Mouse (Mus musculus): ENCODE data around the gene Hmga1b. TPM values are rescaled to one million over a fixed set of nuclear protein-coding genes. Genes with fewer than 3 reads are reported as not detected.

Gene Hmga1b
- polyA plus RNA-seq, 1 experiment from 2014 or later, result 3.0 TPM

Other genes with a start within 250 kb of the Hmga1b start
- gene Gcgr, start 232.1 kb upstream of the Hmga1b start, polyA plus RNA-seq (2014; fragmentation: Nextera tagmentation; extraction: Ambion mirVana), result 1.0 and 1.4 TPM in 2 replicates
- gene Mcrip1, start 213.1 kb upstream of the Hmga1b start, polyA plus RNA-seq (2014; fragmentation: Nextera tagmentation; extraction: Ambion mirVana), result 238 and 253 TPM in 2 replicates
- 9.6 and 9.7 TPM in 2 replicates for gene Ppp1r27, start 211.7 kb upstream of the Hmga1b start, polyA plus RNA-seq (2014; fragmentation: Nextera tagmentation; extraction: Ambion mirVana)
- 996 and 1,037 TPM in 2 replicates for gene P4hb, start 189.5 kb upstream of the Hmga1b start, polyA plus RNA-seq (2014; fragmentation: Nextera tagmentation; extraction: Ambion mirVana)
- gene Arhgdia, start 181.2 kb upstream of the Hmga1b start, polyA plus RNA-seq (2014; fragmentation: Nextera tagmentation; extraction: Ambion mirVana), result 558 and 609 TPM in 2 replicates
- 406 and 433 TPM in 2 replicates for gene Alyref, start 164.4 kb upstream of the Hmga1b start, polyA plus RNA-seq (2014; fragmentation: Nextera tagmentation; extraction: Ambion mirVana)
- 238 and 242 TPM in 2 replicates for gene Anapc11, start 164.4 kb upstream of the Hmga1b start, polyA plus RNA-seq (2014; fragmentation: Nextera tagmentation; extraction: Ambion mirVana)
- gene Npb, start 154.3 kb upstream of the Hmga1b start, polyA plus RNA-seq (2014; fragmentation: Nextera tagmentation; extraction: Ambion mirVana), result 1.3 and 1.8 TPM in 2 replicates
- gene Pcyt2, start 144.9 kb upstream of the Hmga1b start, polyA plus RNA-seq (2014; fragmentation: Nextera tagmentation; extraction: Ambion mirVana), result 88.8 and 97.5 TPM in 2 replicates
- gene Sirt7, start 137.6 kb upstream of the Hmga1b start, polyA plus RNA-seq (2014; fragmentation: Nextera tagmentation; extraction: Ambion mirVana), result 21.8 and 23.0 TPM in 2 replicates
- gene Mafg, start 129.2 kb upstream of the Hmga1b start, polyA plus RNA-seq (2014; fragmentation: Nextera tagmentation; extraction: Ambion mirVana), result 26.3 and 26.8 TPM in 2 replicates
- gene Pycr1, start 119.0 kb upstream of the Hmga1b start, polyA plus RNA-seq (2014; fragmentation: Nextera tagmentation; extraction: Ambion mirVana), result 56.7 and 64.7 TPM in 2 replicates
- gene Myadml2, start 114.6 kb upstream of the Hmga1b start, polyA plus RNA-seq (2014; fragmentation: Nextera tagmentation; extraction: Ambion mirVana), result 3.4 and 3.6 TPM in 2 replicates
- gene Notum, start 101.6 kb upstream of the Hmga1b start, polyA plus RNA-seq (2014; fragmentation: Nextera tagmentation; extraction: Ambion mirVana), result 3.6 and 4.9 TPM in 2 replicates
- 93.1 and 100.0 TPM in 2 replicates for gene Aspscr1, start 89.8 kb upstream of the Hmga1b start, polyA plus RNA-seq (2014; fragmentation: Nextera tagmentation; extraction: Ambion mirVana)
- gene Cenpx, start 49.1 kb upstream of the Hmga1b start, polyA plus RNA-seq (2014; fragmentation: Nextera tagmentation; extraction: Ambion mirVana), result 139 and 145 TPM in 2 replicates
- 46.5 and 50.7 TPM in 2 replicates for gene Lrrc45, start 48.9 kb upstream of the Hmga1b start, polyA plus RNA-seq (2014; fragmentation: Nextera tagmentation; extraction: Ambion mirVana)
- 16.5 and 16.6 TPM in 2 replicates for gene Rac3, start 41.3 kb upstream of the Hmga1b start, polyA plus RNA-seq (2014; fragmentation: Nextera tagmentation; extraction: Ambion mirVana)
- gene Dcxr, start 35.5 kb upstream of the Hmga1b start, polyA plus RNA-seq (2014; fragmentation: Nextera tagmentation; extraction: Ambion mirVana), result 23.5 and 27.0 TPM in 2 replicates
- gene Cbr2, start 30.7 kb upstream of the Hmga1b start, polyA plus RNA-seq (2014; fragmentation: Nextera tagmentation; extraction: Ambion mirVana), result 58.3 and 113 TPM in 2 replicates
- gene Rfng, start 21.4 kb downstream of the Hmga1b start, polyA plus RNA-seq (2014; fragmentation: Nextera tagmentation; extraction: Ambion mirVana), result 32.5 and 36.9 TPM in 2 replicates
- gene Gps1, start 21.5 kb downstream of the Hmga1b start, polyA plus RNA-seq (2014; fragmentation: Nextera tagmentation; extraction: Ambion mirVana), result 207 and 219 TPM in 2 replicates
- 51.0 and 63.8 TPM in 2 replicates for gene Dus1l, start 33.6 kb downstream of the Hmga1b start, polyA plus RNA-seq (2014; fragmentation: Nextera tagmentation; extraction: Ambion mirVana)
- 67.2 and 77.4 TPM in 2 replicates for gene Fasn, start 61.8 kb downstream of the Hmga1b start, polyA plus RNA-seq (2014; fragmentation: Nextera tagmentation; extraction: Ambion mirVana)
- gene Ccdc57, start 170.1 kb downstream of the Hmga1b start, polyA plus RNA-seq (2014; fragmentation: Nextera tagmentation; extraction: Ambion mirVana), result 4.6 and 5.5 TPM in 2 replicates
- 35.2 and 39.9 TPM in 2 replicates for gene Slc16a3, start 185.7 kb downstream of the Hmga1b start, polyA plus RNA-seq (2014; fragmentation: Nextera tagmentation; extraction: Ambion mirVana)
- 59.6 and 65.2 TPM in 2 replicates for gene Csnk1d, start 228.5 kb downstream of the Hmga1b start, polyA plus RNA-seq (2014; fragmentation: Nextera tagmentation; extraction: Ambion mirVana)

Measured in embryonic facial prominence, embryonic 14.5 days (tissue).